Mouse (Mus musculus) heart, embryonic 14.5 days (tissue): ENCODE data around the gene Hoxd11. TPM values are rescaled to one million over a fixed set of nuclear protein-coding genes. Genes with fewer than 3 reads are reported as not detected.

Experiments used
- ATAC-seq: fragments of 200-750 bp; cut with Nextera tagmentation; 2 replicates; pipeline ENCODE4 v1.8.0; 2017; ENCODE audit warnings: low read depth, moderate TSS enrichment; ENCODE audit not compliant: insufficient number of reproducible peaks, insufficient read depth, low FRiP score
- H3K27ac ChIP-seq, 2 experiments: fragments of 200-500 bp in 1 of 2; fragments of 300-500 bp in 1 of 2; sonication (generic) in 1 of 2; replicated peaks in 1 of 2; 2 replicates each; pipeline ENCODE4 v1.5.1; 2012 to 2014; ENCODE audit warnings: low read depth in 2 of 2, low read length in 2 of 2, control low read depth in 1 of 2, mild to moderate bottlenecking in 1 of 2, mixed read lengths in 1 of 2; ENCODE audit not compliant: control insufficient read depth in 1 of 2, insufficient read depth in 1 of 2
- H3K27me3 ChIP-seq: fragments of 300-500 bp; sonication (generic); 2 replicates; pipeline ENCODE4 v1.6.1; 2014; ENCODE audit warnings: mild to moderate bottlenecking, low read length, control low read depth; ENCODE audit not compliant: control insufficient read depth, insufficient read depth
- H3K36me3 ChIP-seq: fragments of 300-500 bp; sonication (generic); 2 replicates; pipeline ENCODE4 v1.6.1; 2014; ENCODE audit warnings: mild to moderate bottlenecking, control low read depth, low read length, mixed read lengths; ENCODE audit not compliant: control insufficient read depth, insufficient read depth
- H3K4me1 ChIP-seq, 2 experiments: fragments of 200-500 bp in 1 of 2; fragments of 300-500 bp in 1 of 2; sonication (generic) in 1 of 2; 2 replicates each; pipeline ENCODE4 v1.6.1; 2012 to 2014; ENCODE audit warnings: low read length in 2 of 2, control low read depth in 1 of 2, mixed read lengths in 1 of 2; ENCODE audit not compliant: control insufficient read depth in 2 of 2, insufficient read depth in 2 of 2
- H3K4me2 ChIP-seq: fragments of 300-500 bp; sonication (generic); 2 replicates; pipeline ENCODE4 v1.6.1; 2014; ENCODE audit warnings: mild to moderate bottlenecking, low read length
- H3K4me3 ChIP-seq, 2 experiments: fragments of 200-500 bp in 1 of 2; fragments of 300-500 bp in 1 of 2; sonication (generic) in 1 of 2; 2 replicates each; pipeline ENCODE4 v1.5.1; 2012 to 2014; ENCODE audit warnings: low read length in 2 of 2, mild to moderate bottlenecking in 2 of 2, control low read depth in 1 of 2, low read depth in 1 of 2, moderate library complexity in 1 of 2; ENCODE audit not compliant: control insufficient read depth in 1 of 2, insufficient read depth in 1 of 2
- H3K9ac ChIP-seq: fragments of 300-500 bp; sonication (generic); 2 replicates; pipeline ENCODE4 v1.6.1; 2014; ENCODE audit warnings: mild to moderate bottlenecking, low read length
- H3K9me3 ChIP-seq: fragments of 300-500 bp; sonication (generic); 2 replicates; pipeline ENCODE4 v1.6.1; 2016; ENCODE audit warnings: low read length, control low read depth; ENCODE audit not compliant: control insufficient read depth
- WGBS: fragments of 180-500 bp; shearing (Covaris S2); extraction: QIAGEN DNeasy Blood & Tissue Kit; methylation state at CpG from one replicate; pipeline ENCODE4 v1.1.7; 2014; 5-methylcytosine and 5-hydroxymethylcytosine counted together
- polyA plus RNA-seq: library from polyadenylated mRNA; unstranded; fragments of >200 nt; fragmentation: Nextera tagmentation; extraction: Ambion mirVana; gene quantifications from 2 replicates; pipeline ENCODE4 v1.2.1, GENCODE M21; 2014

Hoxd11 gene
- polyA plus RNA-seq, 1 experiment from 2014 or later = not detected

DNA sequence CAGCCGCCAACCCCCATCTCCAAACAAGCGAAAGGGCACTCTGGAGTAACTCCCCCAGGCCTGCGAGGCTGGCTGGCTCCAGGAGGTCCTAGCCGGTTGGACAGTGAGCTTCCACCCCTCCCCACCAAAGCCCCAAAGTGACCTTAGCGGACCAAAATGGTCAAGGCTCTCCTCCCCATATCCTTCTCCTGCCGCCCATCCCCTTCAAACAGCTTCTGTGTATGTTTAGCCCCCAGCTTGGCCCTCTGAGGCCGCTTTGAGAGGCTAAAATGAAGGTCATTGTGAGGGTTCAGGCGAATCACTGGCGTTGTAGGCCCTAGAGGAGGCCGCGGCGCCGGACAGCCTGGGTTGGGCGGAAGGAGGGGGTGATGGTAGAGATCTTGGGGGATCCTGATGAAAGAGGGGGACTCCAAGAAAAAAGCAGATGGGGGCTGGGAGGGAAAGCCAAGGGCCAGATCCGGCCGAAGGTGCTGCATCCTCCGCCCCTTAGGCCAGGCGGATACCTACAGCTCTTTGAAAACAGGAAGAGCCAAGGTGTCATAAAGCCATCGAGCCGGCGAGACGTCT is 21.3 kb downstream of the Hoxd11 start:
- H3K27me3 ChIP-seq = peaks cover 98% of the 10 kb centered on the region
- no peak overlapping the region for H3K9ac ChIP-seq
- H3K9me3 ChIP-seq = no peaks in the 10 kb centered on the region
- ATAC-seq = no peak
- no peaks in the 10 kb centered on the region for H3K36me3 ChIP-seq
- no peak overlapping the region for H3K4me3 ChIP-seq
- no peak overlapping the region for H3K4me2 ChIP-seq
- no peak overlapping the region for H3K27ac ChIP-seq
- peaks cover 0 to 19% of the 10 kb centered on the region in 2 experiments; a peak in 3 of 4 replicates for H3K4me1 ChIP-seq
- 6% methylated on average over 22 of the region's 22 CpGs for WGBS

DNA sequence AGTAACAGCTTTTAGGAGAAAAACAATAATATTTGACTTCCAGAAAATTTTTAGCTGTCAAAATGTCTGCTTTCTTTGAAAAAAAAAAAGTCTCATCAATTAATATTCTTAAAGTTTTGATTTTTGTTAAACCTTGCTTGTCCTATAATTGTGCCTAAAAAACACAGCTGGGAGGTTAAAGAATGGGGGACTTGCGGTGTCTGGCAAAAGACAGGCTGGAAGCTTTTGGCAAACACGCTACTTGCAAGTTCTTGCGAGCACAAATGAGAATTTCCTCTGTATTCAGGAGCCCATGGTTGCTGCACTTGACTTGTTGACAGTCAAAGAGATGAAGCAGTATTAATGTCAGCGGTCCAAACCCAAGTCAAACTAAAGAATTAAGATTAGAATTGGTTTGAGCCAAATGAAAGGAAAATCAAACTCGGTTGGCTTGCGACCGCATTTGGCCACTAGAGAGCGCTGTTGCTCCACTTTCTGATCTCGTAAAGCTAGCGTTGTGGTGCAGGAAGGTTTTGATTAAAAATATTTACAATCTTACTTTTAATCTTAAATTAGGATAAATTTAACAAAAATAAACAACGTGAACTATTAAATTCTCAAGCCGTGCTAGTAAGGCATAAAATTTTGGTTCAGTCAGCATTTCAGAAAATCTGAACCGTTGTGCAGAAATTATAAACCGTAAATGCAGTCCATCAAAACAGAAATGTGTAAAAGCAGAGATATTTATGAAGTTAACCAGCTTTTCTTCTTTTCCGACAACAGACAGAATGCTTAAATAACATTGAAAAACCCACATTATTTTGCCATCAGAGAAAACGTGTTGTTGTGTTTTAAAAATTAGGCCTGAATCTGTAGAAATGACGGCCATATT is 22.8 kb downstream of the Hoxd11 start:
- H3K27ac ChIP-seq = no peak overlapping the region
- ATAC-seq = no peak
- H3K9ac ChIP-seq = no peak overlapping the region
- H3K36me3 ChIP-seq = no peaks in the 10 kb centered on the region
- H3K4me2 ChIP-seq = no peak overlapping the region
- H3K27me3 ChIP-seq = peaks cover 98% of the 10 kb centered on the region
- peaks cover 0 to 20% of the 10 kb centered on the region in 2 experiments; a peak in 3 of 4 replicates for H3K4me1 ChIP-seq
- H3K9me3 ChIP-seq = no peaks in the 10 kb centered on the region
- 14% methylated on average over 17 of the region's 17 CpGs for WGBS
- no peak overlapping the region for H3K4me3 ChIP-seq

DNA sequence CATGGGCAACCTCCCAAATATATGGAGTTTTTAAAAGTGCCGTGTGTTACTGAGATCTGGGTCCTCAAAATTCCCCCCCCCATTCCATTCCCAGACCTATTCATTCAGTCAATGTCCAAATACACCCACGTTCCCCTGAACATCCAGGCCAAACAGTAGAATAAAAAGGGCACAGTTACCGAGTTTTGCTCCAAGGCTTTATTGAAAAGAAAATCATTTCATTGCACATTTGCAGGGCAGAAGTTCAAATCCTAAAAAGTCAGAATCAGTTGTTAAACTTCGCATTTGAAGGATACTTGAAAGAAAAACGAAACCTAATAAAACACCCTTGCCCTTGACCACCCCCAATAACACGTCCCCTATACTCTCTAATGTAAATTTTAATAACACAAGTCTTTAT is 23.5 kb downstream of the Hoxd11 start:
- Histone ChIP-seq H3K4me3 (no peak overlapping the region), H3K9me3 (no peaks in the 10 kb centered on the region), H3K4me2 (no peak overlapping the region), H3K36me3 (no peaks in the 10 kb centered on the region), H3K27me3 (peaks cover 98% of the 10 kb centered on the region), H3K4me1 (peaks cover 0 to 18% of the 10 kb centered on the region in 2 experiments; a peak in 3 of 4 replicates), H3K27ac (no peak overlapping the region), H3K9ac (no peak overlapping the region)
- 19% methylated on average over 6 of the region's 6 CpGs for WGBS
- no peak for ATAC-seq

DNA sequence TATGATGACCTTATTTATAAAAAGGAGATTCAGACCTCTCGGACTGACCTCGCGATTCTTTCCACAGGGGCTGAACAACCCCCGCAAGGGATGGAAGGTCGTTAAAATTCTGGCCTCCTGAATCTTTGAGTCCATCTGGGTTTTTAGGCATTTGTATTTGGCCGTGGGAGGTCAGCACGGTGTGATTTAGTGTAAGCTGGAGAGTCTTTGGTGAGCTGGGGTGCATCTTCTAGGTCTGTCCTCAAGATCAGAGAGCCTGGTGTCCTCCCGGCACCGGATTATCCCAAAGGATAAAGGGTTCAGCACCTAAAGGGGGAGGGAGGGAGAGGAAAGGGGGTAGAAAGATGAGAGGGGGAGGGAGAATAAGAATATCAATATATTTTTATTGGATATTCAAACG is 24.0 kb downstream of the Hoxd11 start:
- H3K4me2 ChIP-seq = no peak overlapping the region
- no peaks in the 10 kb centered on the region for H3K36me3 ChIP-seq
- no peak overlapping the region for H3K27ac ChIP-seq
- peaks cover 0 to 13% of the 10 kb centered on the region in 2 experiments; a peak in 3 of 4 replicates for H3K4me1 ChIP-seq
- no peak for ATAC-seq
- H3K9me3 ChIP-seq = no peaks in the 10 kb centered on the region
- H3K9ac ChIP-seq = no peak overlapping the region
- WGBS = 5% methylated on average over 10 of the region's 10 CpGs
- peaks cover 98% of the 10 kb centered on the region for H3K27me3 ChIP-seq
- no peak overlapping the region for H3K4me3 ChIP-seq

DNA sequence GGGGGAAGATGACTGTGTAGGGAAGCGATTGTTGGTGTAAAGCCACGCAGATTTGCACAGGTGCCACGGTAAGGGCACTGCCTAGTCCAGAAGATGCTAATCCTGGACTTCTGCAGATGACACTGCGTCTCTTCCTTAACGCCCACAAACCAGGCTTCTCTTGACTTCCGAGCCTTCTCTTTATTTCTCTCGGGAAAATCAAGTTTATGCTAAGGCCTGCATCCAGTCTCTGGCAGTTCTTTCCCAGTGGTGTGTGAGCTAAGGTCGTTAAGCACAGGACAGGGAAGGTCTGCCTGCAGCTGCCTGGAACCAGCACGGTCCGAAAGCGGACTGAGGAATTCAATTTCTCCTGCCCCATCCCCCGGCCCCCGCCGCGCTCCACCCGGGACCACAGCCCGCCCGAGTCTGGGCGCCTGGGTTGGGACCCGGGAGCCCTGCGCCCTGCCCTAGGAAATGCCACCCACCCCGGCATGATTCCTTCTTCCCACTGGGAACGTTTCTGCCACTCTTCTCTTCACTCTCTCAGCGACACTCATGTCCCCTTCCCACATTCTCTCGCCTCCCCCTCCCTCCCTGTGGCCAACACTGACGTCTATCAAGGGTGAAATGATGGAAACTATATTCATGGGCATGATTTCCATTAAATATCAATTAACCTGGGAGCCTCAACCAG is 24.5 kb downstream of the Hoxd11 start:
- H3K9me3 ChIP-seq = no peaks in the 10 kb centered on the region
- H3K4me3 ChIP-seq = no peak overlapping the region
- H3K27me3 ChIP-seq = peaks cover 98% of the 10 kb centered on the region
- H3K9ac ChIP-seq = no peak overlapping the region
- no peak overlapping the region for H3K4me2 ChIP-seq
- no peak overlapping the region for H3K27ac ChIP-seq
- ATAC-seq = no peak
- H3K4me1 ChIP-seq = peaks cover 0 to 13% of the 10 kb centered on the region in 2 experiments; a peak in 2 of 4 replicates
- 1% methylated on average over 26 of the region's 26 CpGs for WGBS
- H3K36me3 ChIP-seq = no peaks in the 10 kb centered on the region

DNA sequence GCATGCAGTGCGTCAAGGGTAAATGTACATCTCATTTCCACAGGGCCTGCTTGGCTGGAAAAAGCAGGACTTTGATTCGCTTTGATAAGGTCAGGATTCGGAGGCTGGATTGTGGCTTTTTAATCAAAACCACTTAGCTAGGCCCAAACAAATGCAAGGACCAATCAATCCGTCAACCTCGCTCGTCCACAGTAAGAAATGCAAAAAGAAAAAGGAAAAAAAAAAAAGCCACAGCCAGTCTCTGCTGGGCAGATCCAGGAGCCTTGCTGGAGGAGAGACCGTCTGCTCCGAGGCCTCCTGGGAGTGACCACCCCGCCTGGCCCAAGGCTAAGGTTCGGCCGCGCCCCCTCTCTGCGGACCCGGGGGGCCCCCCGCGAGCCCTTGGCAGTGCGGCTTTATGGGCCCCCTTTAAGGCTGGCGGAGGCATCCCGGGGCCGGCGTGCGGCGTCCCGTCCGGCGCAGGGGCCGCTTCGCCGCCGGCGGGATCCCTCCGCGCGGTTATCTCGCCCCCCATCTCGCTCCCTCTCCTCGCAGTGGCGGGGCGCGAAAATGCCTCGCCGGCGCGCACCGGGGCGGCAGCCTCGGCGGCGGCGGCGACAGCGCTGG is 25.1 kb downstream of the Hoxd11 start, which contains the start of gene Hoxd8:
Gene Hoxd8, plus strand, starts transcription at position 223 of the 606 bp plus-strand sequence.
- ATAC-seq = no peak
- Histone ChIP-seq H3K27me3 (peaks cover 98% of the 10 kb centered on the region), H3K36me3 (no peaks in the 10 kb centered on the region), H3K9ac (peak within 1 kb of the TSS; percentile 41), H3K9me3 (no peaks in the 10 kb centered on the region), H3K4me1 (peaks cover 0 to 13% of the 10 kb centered on the region in 2 experiments; a peak in 2 of 4 replicates), H3K4me2 (peak within 1 kb of the TSS; percentile 66), H3K27ac (no peak within 1 kb of the TSS), H3K4me3 (peak within 1 kb of the TSS; percentile 41 to 43)
- WGBS = 1% methylated on average over 32 of the region's 52 CpGs

GRCm38 (mm10) chr2:74704999-74705466 is 25.7 kb downstream of the Hoxd11 start:
- H3K27ac ChIP-seq = no peak overlapping the region
- ATAC-seq = no peak; the same call in 1 of the 2 replicates
- peak overlapping the region; percentile 41 for H3K9ac ChIP-seq
- WGBS = under 1% methylated on average over 50 of the region's 66 CpGs
- H3K9me3 ChIP-seq = no peaks in the 10 kb centered on the region
- peaks cover 0 to 13% of the 10 kb centered on the region in 2 experiments; a peak in 2 of 4 replicates for H3K4me1 ChIP-seq
- no peaks in the 10 kb centered on the region for H3K36me3 ChIP-seq
- peak overlapping the region; percentile 66 for H3K4me2 ChIP-seq
- peak overlapping the region; percentile 41 to 43 for H3K4me3 ChIP-seq
- H3K27me3 ChIP-seq = peaks cover 98% of the 10 kb centered on the region
